Mouse (Mus musculus) neural tube, embryonic 12.5 days (tissue): ENCODE measurements around the gene Gm609. TPM values are rescaled to one million over a fixed set of nuclear protein-coding genes. Genes with fewer than 3 reads are reported as not detected.
A peak's percentile ranks its signal among the peaks of the same experiment; 100 is the strongest.
"Not testable (repeated sequence)": the region's sequence is repeated elsewhere in the genome, so short reads cannot be mapped to it uniquely, and the experiment has no call there.

Experiments
- ATAC-seq: fragments of 200-750 bp; cut with Nextera tagmentation; 2 replicates; pipeline ENCODE4 v1.8.0; 2017; ENCODE audit warnings: low read depth, mild to moderate bottlenecking, moderate TSS enrichment, moderate library complexity; ENCODE audit not compliant: low FRiP score
- H3K27ac ChIP-seq: fragments of 300-500 bp; sonication (generic); 2 replicates; pipeline ENCODE4 v1.5.1; 2016
- H3K27me3 ChIP-seq: fragments of 300-500 bp; sonication (generic); replicated peaks from 2 replicates; pipeline ENCODE4 v1.6.1; 2016; ENCODE audit warnings: mild to moderate bottlenecking
- H3K36me3 ChIP-seq: fragments of 300-500 bp; sonication (generic); 2 replicates; pipeline ENCODE4 v1.6.1; 2016; ENCODE audit warnings: mild to moderate bottlenecking
- H3K4me1 ChIP-seq: fragments of 300-500 bp; sonication (generic); 2 replicates; pipeline ENCODE4 v1.6.1; 2016
- H3K4me2 ChIP-seq: fragments of 300-500 bp; sonication (generic); replicated peaks from 2 replicates; pipeline ENCODE4 v1.6.1; 2016; ENCODE audit warnings: mild to moderate bottlenecking
- H3K4me3 ChIP-seq: fragments of 300-500 bp; sonication (generic); 2 replicates; pipeline ENCODE4 v1.5.1; 2016
- H3K9ac ChIP-seq: fragments of 300-500 bp; sonication (generic); 2 replicates; pipeline ENCODE4 v1.6.1; 2016; ENCODE audit warnings: mild to moderate bottlenecking
- H3K9me3 ChIP-seq: fragments of 300-500 bp; sonication (generic); 2 replicates; pipeline ENCODE4 v1.6.1; 2016; ENCODE audit warnings: mild to moderate bottlenecking
- WGBS: fragments of 180-500 bp; shearing (Covaris S2); methylation state at CpG from one replicate; pipeline ENCODE4 v1.1.7; 2016; 5-methylcytosine and 5-hydroxymethylcytosine counted together
- polyA plus RNA-seq: library from polyadenylated mRNA; unstranded; fragments of >200 nt; fragmentation: Nextera tagmentation; extraction: Ambion mirVana; gene quantifications from 2 replicates; pipeline ENCODE4 v1.2.1, GENCODE M21; 2016

The Gm609 gene
- polyA plus RNA-seq, 1 experiment from 2014 or later, result not detected

- H3K4me1 ChIP-seq, result no peaks in the 10 kb centered on the region
Measured at GRCm38 (mm10) chr16:45413497-45413896, 79.3 kb downstream of the Gm609 start.

GRCm38 (mm10) chr16:45409064-45409446 is 83.7 kb downstream of the Gm609 start:
- H3K4me1 ChIP-seq, H3K27me3 ChIP-seq, H3K36me3 ChIP-seq, H3K27ac ChIP-seq, H3K9me3 ChIP-seq: not testable (repeated sequence)
- Histone ChIP-seq H3K4me2 (peak overlapping the region; percentile 67), H3K9ac (peak overlapping the region; percentile 73), H3K4me3 (peak overlapping the region; percentile 61)
- peak; percentile 23 for ATAC-seq
- WGBS, result 39% methylated on average over 7 of the region's 7 CpGs

More at GRCm38 (mm10) chr16:45413497-45413896, 79.3 kb downstream of the Gm609 start:
- Histone ChIP-seq H3K27me3 (no peaks in the 10 kb centered on the region), H3K9ac (no peak overlapping the region), H3K27ac (no peak overlapping the region), H3K9me3 (no peaks in the 10 kb centered on the region), H3K36me3 (no peaks in the 10 kb centered on the region), H3K4me3 (no peak overlapping the region), H3K4me2 (no peak overlapping the region)
- ATAC-seq, result no peak

GRCm38 (mm10) chr16:45408425-45409063 is 84.2 kb downstream of the Gm609 start, which contains the start of gene Cd200:
TSS of gene Cd200 (minus strand) at chr16:45409053.
- H3K9ac ChIP-seq, result peak within 1 kb of the TSS; percentile 73
- peak within 1 kb of the TSS; percentile 61 for H3K4me3 ChIP-seq
- H3K4me1 ChIP-seq, result no peaks in the 10 kb centered on the region
- H3K27me3 ChIP-seq, result no peaks in the 10 kb centered on the region
- H3K4me2 ChIP-seq, result peak within 1 kb of the TSS; percentile 67
- H3K9me3 ChIP-seq, result no peaks in the 10 kb centered on the region
- no peaks in the 10 kb centered on the region for H3K36me3 ChIP-seq
- peak; percentile 97 for ATAC-seq
- under 1% methylated on average over 28 of the region's 28 CpGs for WGBS
- H3K27ac ChIP-seq, result peak within 1 kb of the TSS; percentile 75

- Histone ChIP-seq H3K9me3 (no peaks in the 10 kb centered on the region), H3K27me3 (no peaks in the 10 kb centered on the region), H3K9ac (peak overlapping the region; percentile 73), H3K4me1 (no peaks in the 10 kb centered on the region), H3K4me3 (peak overlapping the region; percentile 61), H3K4me2 (peak overlapping the region; percentile 67), H3K27ac (peak overlapping the region; percentile 75), H3K36me3 (no peaks in the 10 kb centered on the region)
- WGBS, result 39% methylated on average over 9 of the region's 9 CpGs
- ATAC-seq, result no peak
Measured at GRCm38 (mm10) chr16:45407645-45408400, 84.9 kb downstream of the Gm609 start.

- Histone ChIP-seq H3K9me3 (no peaks in the 10 kb centered on the region), H3K27me3 (no peaks in the 10 kb centered on the region), H3K9ac (peak overlapping the region; percentile 73; the same call in 1 of the 2 replicates), H3K4me2 (peak overlapping the region; percentile 67), H3K36me3 (no peaks in the 10 kb centered on the region), H3K4me1 (no peaks in the 10 kb centered on the region), H3K4me3 (peak overlapping the region; percentile 61; the same call in 1 of the 2 replicates), H3K27ac (no peak overlapping the region)
- no peak for ATAC-seq
- 88% methylated on average over 5 of the region's 5 CpGs for WGBS
Measured at GRCm38 (mm10) chr16:45407091-45407490, 85.7 kb downstream of the Gm609 start.

GRCm38 (mm10) chr16:45402951-45403350 is 89.8 kb downstream of the Gm609 start:
- 68% methylated on average over 2 of the region's 2 CpGs for WGBS

GRCm38 (mm10) chr16:45402036-45402435 is 90.7 kb downstream of the Gm609 start:
- Histone ChIP-seq H3K4me1 (no peaks in the 10 kb centered on the region), H3K27ac (no peak overlapping the region), H3K9me3 (no peaks in the 10 kb centered on the region), H3K36me3 (no peaks in the 10 kb centered on the region), H3K4me2 (no peak overlapping the region), H3K4me3 (no peak overlapping the region), H3K9ac (no peak overlapping the region), H3K27me3 (no peaks in the 10 kb centered on the region)
- WGBS, result 93% methylated on average over 1 of the region's 1 CpGs
- ATAC-seq, result no peak

More at GRCm38 (mm10) chr16:45402951-45403350, 89.8 kb downstream of the Gm609 start:
- no peaks in the 10 kb centered on the region for H3K36me3 ChIP-seq
- no peak overlapping the region for H3K9ac ChIP-seq
- no peak for ATAC-seq
- no peak overlapping the region for H3K4me2 ChIP-seq
- no peak overlapping the region for H3K4me3 ChIP-seq
- no peak overlapping the region for H3K27ac ChIP-seq
- no peaks in the 10 kb centered on the region for H3K27me3 ChIP-seq
- H3K9me3 ChIP-seq, result no peaks in the 10 kb centered on the region
- H3K4me1 ChIP-seq, result no peaks in the 10 kb centered on the region

- no peak overlapping the region for H3K4me2 ChIP-seq
- no peaks in the 10 kb centered on the region for H3K9me3 ChIP-seq
- H3K36me3 ChIP-seq, result no peaks in the 10 kb centered on the region
- H3K27me3 ChIP-seq, result no peaks in the 10 kb centered on the region
- 74% methylated on average over 9 of the region's 9 CpGs for WGBS
- H3K27ac ChIP-seq, result no peak overlapping the region
- H3K9ac ChIP-seq, result no peak overlapping the region
- no peaks in the 10 kb centered on the region for H3K4me1 ChIP-seq
- no peak overlapping the region for H3K4me3 ChIP-seq
- ATAC-seq, result no peak
Measured at GRCm38 (mm10) chr16:45399947-45400555, 92.7 kb downstream of the Gm609 start.

GRCm38 (mm10) chr16:45399411-45399810 is 93.4 kb downstream of the Gm609 start:
- no peaks in the 10 kb centered on the region for H3K4me1 ChIP-seq
- no peaks in the 10 kb centered on the region for H3K9me3 ChIP-seq
- H3K9ac ChIP-seq, result no peak overlapping the region
- ATAC-seq, result no peak
- no peaks in the 10 kb centered on the region for H3K27me3 ChIP-seq
- 93% methylated on average over 3 of the region's 3 CpGs for WGBS
- H3K27ac ChIP-seq, result no peak overlapping the region
- no peak overlapping the region for H3K4me2 ChIP-seq
- H3K36me3 ChIP-seq, result peaks cover 4% of the 10 kb centered on the region
- no peak overlapping the region for H3K4me3 ChIP-seq

- H3K27me3 ChIP-seq, result no peaks in the 10 kb centered on the region
- no peak overlapping the region for H3K27ac ChIP-seq
- 80% methylated on average over 2 of the region's 2 CpGs for WGBS
- H3K9me3 ChIP-seq, result no peaks in the 10 kb centered on the region
- H3K36me3 ChIP-seq, result peaks cover 7% of the 10 kb centered on the region
- H3K9ac ChIP-seq, result no peak overlapping the region
- no peak overlapping the region for H3K4me2 ChIP-seq
- no peak overlapping the region for H3K4me3 ChIP-seq
- no peak for ATAC-seq
- H3K4me1 ChIP-seq, result no peaks in the 10 kb centered on the region
Measured at GRCm38 (mm10) chr16:45397440-45397839, 95.3 kb downstream of the Gm609 start.

- H3K9me3 ChIP-seq, result no peaks in the 10 kb centered on the region
Measured at GRCm38 (mm10) chr16:45392246-45392645, 100.5 kb downstream of the Gm609 start.

GRCm38 (mm10) chr16:45391680-45392079 is 101.1 kb downstream of the Gm609 start:
- WGBS, result 95% methylated on average over 3 of the region's 3 CpGs
- Histone ChIP-seq H3K4me2 (no peak overlapping the region), H3K9ac (no peak overlapping the region), H3K9me3 (no peaks in the 10 kb centered on the region), H3K27ac (no peak overlapping the region), H3K4me1 (no peaks in the 10 kb centered on the region), H3K36me3 (peaks cover 7% of the 10 kb centered on the region), H3K27me3 (no peaks in the 10 kb centered on the region), H3K4me3 (no peak overlapping the region)
- ATAC-seq, result no peak

More at GRCm38 (mm10) chr16:45392246-45392645, 100.5 kb downstream of the Gm609 start:
- Histone ChIP-seq H3K4me1 (no peaks in the 10 kb centered on the region), H3K4me2 (no peak overlapping the region), H3K27me3 (no peaks in the 10 kb centered on the region), H3K27ac (no peak overlapping the region), H3K36me3 (peaks cover 7% of the 10 kb centered on the region), H3K4me3 (no peak overlapping the region), H3K9ac (no peak overlapping the region)
- 93% methylated on average over 6 of the region's 6 CpGs for WGBS
- ATAC-seq, result no peak
